Mouse (Mus musculus): ENCODE data around the gene Syne2. TPM values are rescaled to one million over a fixed set of nuclear protein-coding genes. Genes with fewer than 3 reads are reported as not detected.

The Syne2 gene
- polyA plus RNA-seq, 1 experiment from 2014 or later = 35.7 TPM

- no peak for ATAC-seq
- Histone ChIP-seq H3K4me1 (replicated peaks) (no peaks in the 10 kb centered on the region), H3K36me3 (no peaks in the 10 kb centered on the region), H3K9me3 (no peaks in the 10 kb centered on the region), H3K4me2 (replicated peaks) (no peak overlapping the region), H3K4me3 (replicated peaks) (no peak overlapping the region), H3K27ac (no peak overlapping the region), H3K9ac (no peak overlapping the region), H3K27me3 (replicated peaks) (no peaks in the 10 kb centered on the region)
- 81% methylated on average over 7 of the region's 7 CpGs for WGBS
Measured at GRCm38 (mm10) chr12:75886161-75886560, 68.2 kb downstream of the Syne2 start.

GRCm38 (mm10) chr12:75886946-75887345, 69.0 kb downstream of the Syne2 start:
- no peak for ATAC-seq
- H3K9ac ChIP-seq = no peak overlapping the region
- no peaks in the 10 kb centered on the region for H3K27me3 ChIP-seq (replicated peaks)
- H3K27ac ChIP-seq = no peak overlapping the region
- no peak overlapping the region for H3K4me3 ChIP-seq (replicated peaks)
- no peaks in the 10 kb centered on the region for H3K9me3 ChIP-seq
- 91% methylated on average over 2 of the region's 2 CpGs for WGBS
- no peaks in the 10 kb centered on the region for H3K36me3 ChIP-seq
- no peaks in the 10 kb centered on the region for H3K4me1 ChIP-seq (replicated peaks)
- no peak overlapping the region for H3K4me2 ChIP-seq (replicated peaks)

- no peak overlapping the region for H3K4me2 ChIP-seq (replicated peaks)
- no peak overlapping the region for H3K9ac ChIP-seq
- no peaks in the 10 kb centered on the region for H3K4me1 ChIP-seq (replicated peaks)
- no peak overlapping the region for H3K27ac ChIP-seq
- no peak overlapping the region for H3K4me3 ChIP-seq (replicated peaks)
- H3K36me3 ChIP-seq = no peaks in the 10 kb centered on the region
- no peaks in the 10 kb centered on the region for H3K27me3 ChIP-seq (replicated peaks)
- 96% methylated on average over 12 of the region's 12 CpGs for WGBS
- H3K9me3 ChIP-seq = no peaks in the 10 kb centered on the region
- no peak for ATAC-seq
Measured at GRCm38 (mm10) chr12:75888721-75889120, 70.8 kb downstream of the Syne2 start.

DNA sequence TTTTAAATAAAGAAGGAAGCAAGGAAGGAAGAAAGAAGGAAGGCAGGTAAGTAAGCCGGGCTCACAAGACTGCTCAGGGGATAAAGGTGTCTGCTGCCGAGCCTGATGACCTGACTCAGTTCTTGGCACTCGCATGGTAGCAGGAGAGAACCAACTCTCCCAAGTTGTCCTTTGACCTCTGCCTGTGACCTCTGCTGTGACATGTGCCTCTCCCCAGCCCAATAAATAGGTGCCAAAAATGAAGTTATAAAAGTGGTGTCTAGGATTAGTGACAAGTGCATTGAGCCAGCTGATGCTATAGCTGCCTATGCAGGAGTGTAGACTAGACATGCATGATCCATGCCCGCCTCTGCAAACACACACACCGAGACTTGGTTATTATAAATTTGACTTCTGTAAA, 73.3 kb downstream of the Syne2 start:
- 96% methylated on average over 5 of the region's 5 CpGs for WGBS
- no peak overlapping the region for H3K27ac ChIP-seq
- no peaks in the 10 kb centered on the region for H3K9me3 ChIP-seq
- no peaks in the 10 kb centered on the region for H3K36me3 ChIP-seq
- H3K27me3 ChIP-seq (replicated peaks) = no peaks in the 10 kb centered on the region
- H3K4me1 ChIP-seq (replicated peaks) = no peaks in the 10 kb centered on the region
- no peak overlapping the region for H3K4me2 ChIP-seq (replicated peaks)
- H3K9ac ChIP-seq = no peak overlapping the region
- H3K4me3 ChIP-seq (replicated peaks) = no peak overlapping the region
- no peak for ATAC-seq

GRCm38 (mm10) chr12:75893392-75893791, 75.5 kb downstream of the Syne2 start:
- no peak overlapping the region for H3K4me3 ChIP-seq (replicated peaks)
- H3K27me3 ChIP-seq (replicated peaks) = no peaks in the 10 kb centered on the region
- H3K9me3 ChIP-seq = no peaks in the 10 kb centered on the region
- 79% methylated on average over 5 of the region's 5 CpGs for WGBS
- no peak for ATAC-seq
- H3K4me2 ChIP-seq (replicated peaks) = no peak overlapping the region
- H3K36me3 ChIP-seq = no peaks in the 10 kb centered on the region
- H3K27ac ChIP-seq = no peak overlapping the region
- no peaks in the 10 kb centered on the region for H3K4me1 ChIP-seq (replicated peaks)
- H3K9ac ChIP-seq = no peak overlapping the region

- H3K27me3 ChIP-seq (replicated peaks) = no peaks in the 10 kb centered on the region
- WGBS = 78% methylated on average over 9 of the region's 9 CpGs
- no peaks in the 10 kb centered on the region for H3K9me3 ChIP-seq
- H3K4me1 ChIP-seq (replicated peaks) = no peaks in the 10 kb centered on the region
- ATAC-seq = no peak
- no peak overlapping the region for H3K27ac ChIP-seq
- H3K4me2 ChIP-seq (replicated peaks) = no peak overlapping the region
- no peak overlapping the region for H3K4me3 ChIP-seq (replicated peaks)
- H3K9ac ChIP-seq = no peak overlapping the region
- H3K36me3 ChIP-seq = no peaks in the 10 kb centered on the region
Measured at GRCm38 (mm10) chr12:75894316-75894997, 76.5 kb downstream of the Syne2 start.

- Histone ChIP-seq H3K4me1 (replicated peaks) (no peaks in the 10 kb centered on the region), H3K36me3 (no peaks in the 10 kb centered on the region), H3K4me2 (replicated peaks) (no peak overlapping the region), H3K27ac (no peak overlapping the region), H3K9ac (no peak overlapping the region), H3K27me3 (replicated peaks) (no peaks in the 10 kb centered on the region), H3K4me3 (replicated peaks) (no peak overlapping the region), H3K9me3 (no peaks in the 10 kb centered on the region)
- no peak for ATAC-seq
- 82% methylated on average over 7 of the region's 7 CpGs for WGBS
Measured at GRCm38 (mm10) chr12:75894998-75895331, 77.0 kb downstream of the Syne2 start.

- no peak for ATAC-seq
- Histone ChIP-seq H3K36me3 (no peaks in the 10 kb centered on the region), H3K9me3 (no peaks in the 10 kb centered on the region)
Measured at GRCm38 (mm10) chr12:75897793-75898192, 79.9 kb downstream of the Syne2 start.

GRCm38 (mm10) chr12:75901721-75902120, 83.8 kb downstream of the Syne2 start:
- 98% methylated on average over 9 of the region's 9 CpGs for WGBS
- no peak for ATAC-seq
- H3K4me1 ChIP-seq (replicated peaks) = no peaks in the 10 kb centered on the region
- H3K27ac ChIP-seq = no peak overlapping the region
- H3K27me3 ChIP-seq (replicated peaks) = no peaks in the 10 kb centered on the region
- no peak overlapping the region for H3K4me2 ChIP-seq (replicated peaks)
- no peak overlapping the region for H3K9ac ChIP-seq
- no peaks in the 10 kb centered on the region for H3K36me3 ChIP-seq
- H3K9me3 ChIP-seq = no peaks in the 10 kb centered on the region
- no peak overlapping the region for H3K4me3 ChIP-seq (replicated peaks)

More at GRCm38 (mm10) chr12:75897793-75898192, 79.9 kb downstream of the Syne2 start:
- H3K4me2 ChIP-seq (replicated peaks) = no peak overlapping the region
- H3K27me3 ChIP-seq (replicated peaks) = no peaks in the 10 kb centered on the region
- H3K4me3 ChIP-seq (replicated peaks) = no peak overlapping the region
- WGBS = 87% methylated on average over 7 of the region's 7 CpGs
- no peak overlapping the region for H3K27ac ChIP-seq
- H3K4me1 ChIP-seq (replicated peaks) = no peaks in the 10 kb centered on the region
- no peak overlapping the region for H3K9ac ChIP-seq

DNA sequence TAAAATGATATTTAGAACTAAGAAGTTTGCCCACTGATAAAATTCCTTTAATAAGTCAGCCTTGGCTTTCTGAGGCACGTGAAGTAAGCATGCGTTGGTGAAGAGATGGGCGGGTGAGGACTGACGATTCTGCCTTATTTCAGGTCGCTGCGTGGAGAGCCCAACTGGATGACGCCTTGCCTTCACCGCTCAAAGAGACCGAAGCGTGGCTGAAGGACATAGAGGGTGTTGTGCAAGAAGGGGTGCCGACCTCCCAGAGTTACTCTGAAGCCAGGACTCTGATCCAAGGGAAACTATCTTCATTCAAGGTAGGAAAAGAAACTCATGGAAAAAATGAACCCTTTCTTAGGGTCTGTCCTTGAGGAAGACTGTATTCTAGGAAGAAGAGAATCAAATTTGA, 86.1 kb downstream of the Syne2 start:
- ATAC-seq = no peak
- H3K27ac ChIP-seq = no peak overlapping the region
- WGBS = 94% methylated on average over 11 of the region's 11 CpGs
- H3K36me3 ChIP-seq = no peaks in the 10 kb centered on the region
- H3K9ac ChIP-seq = no peak overlapping the region
- no peaks in the 10 kb centered on the region for H3K4me1 ChIP-seq (replicated peaks)
- no peak overlapping the region for H3K4me2 ChIP-seq (replicated peaks)
- H3K9me3 ChIP-seq = no peaks in the 10 kb centered on the region
- H3K27me3 ChIP-seq (replicated peaks) = no peaks in the 10 kb centered on the region
- H3K4me3 ChIP-seq (replicated peaks) = no peak overlapping the region

DNA sequence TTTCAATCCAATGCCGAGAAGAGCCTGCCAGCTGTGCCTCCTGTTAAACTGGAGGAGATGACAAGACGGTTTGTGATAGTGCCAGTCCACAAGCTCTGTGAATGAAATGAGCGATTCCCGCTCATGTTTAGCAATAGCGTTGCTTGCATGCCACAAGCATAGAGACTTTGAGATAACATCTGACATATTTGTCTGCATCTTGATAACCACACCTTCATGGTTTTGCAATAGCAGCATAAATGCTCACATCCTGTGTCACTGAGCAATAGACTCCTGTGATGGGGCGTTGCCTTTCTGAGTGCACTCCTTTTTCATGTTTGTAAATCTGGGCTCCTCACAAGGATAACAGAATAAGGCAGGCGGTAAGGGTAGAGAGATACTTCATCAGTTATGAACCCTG, 87.4 kb downstream of the Syne2 start:
- H3K27me3 ChIP-seq (replicated peaks) = no peaks in the 10 kb centered on the region
- H3K27ac ChIP-seq = no peak overlapping the region
- 94% methylated on average over 7 of the region's 7 CpGs for whole genome bisulfite sequencing
- no peak overlapping the region for H3K4me2 ChIP-seq (replicated peaks)
- 0 out of 2 replicates have a peak, but pooled peaks cover 5% of the 10 kb centered on the region for H3K36me3 ChIP-seq
- no peak overlapping the region for H3K4me3 ChIP-seq (replicated peaks)
- no peaks in the 10 kb centered on the region for H3K9me3 ChIP-seq
- H3K4me1 ChIP-seq (replicated peaks) = no peaks in the 10 kb centered on the region
- no peak for ATAC-seq
- H3K9ac ChIP-seq = no peak overlapping the region

GRCm38 (mm10) chr12:75908466-75908865, 90.5 kb downstream of the Syne2 start:
- Histone ChIP-seq H3K27ac (no peak overlapping the region), H3K4me1 (replicated peaks) (no peaks in the 10 kb centered on the region), H3K9me3 (no peaks in the 10 kb centered on the region), H3K36me3 (peaks cover 5% of the 10 kb centered on the region; the same call in 1 of the 2 replicates), H3K4me2 (replicated peaks) (no peak overlapping the region), H3K9ac (no peak overlapping the region), H3K4me3 (replicated peaks) (no peak overlapping the region), H3K27me3 (replicated peaks) (no peaks in the 10 kb centered on the region)
- WGBS = 85% methylated on average over 3 of the region's 3 CpGs
- no peak for ATAC-seq

- H3K4me3 ChIP-seq (replicated peaks) = no peak overlapping the region
- no peaks in the 10 kb centered on the region for H3K4me1 ChIP-seq (replicated peaks)
- no peak for ATAC-seq
- H3K27ac ChIP-seq = no peak overlapping the region
- no peak overlapping the region for H3K9ac ChIP-seq
- no peak overlapping the region for H3K4me2 ChIP-seq (replicated peaks)
- no peaks in the 10 kb centered on the region; the same call in none of the 2 replicates for H3K36me3 ChIP-seq
- 83% methylated on average over 5 of the region's 5 CpGs for WGBS
- no peaks in the 10 kb centered on the region for H3K9me3 ChIP-seq
- H3K27me3 ChIP-seq (replicated peaks) = no peaks in the 10 kb centered on the region
Measured at GRCm38 (mm10) chr12:75915694-75916093, 97.8 kb downstream of the Syne2 start.
